Comparison of ENCODE assay signal across 11 mouse cellular contexts in genomic region chr5:118654599-118654998, GRCm38 (mm10).
DNase-seq lines count a peak whose midpoint lies in the region; ATAC-seq and TF ChIP-seq lines count a peak whose summit lies in the region.
"Had no signal": no experiment of that assay in that cellular context is flagged by ENCODE, and none has a peak within 500 bp of the region (broad histone marks: within the 10 kb centered on the region; RNA-seq: fewer than 3 reads in every experiment).

No protein-coding gene starts in this region.

- ATAC-seq in embryonic facial prominence, embryonic 13.5 days (ENCODE audit: insufficient number of reproducible peaks, insufficient read depth, low FRiP score, low TSS enrichment, low read depth) = no peak
- 0 out of 2 replicates have a peak, but pooled peaks have one; percentile 35 for ATAC-seq in hindbrain, embryonic 12.5 days (ENCODE audit: low FRiP score)
- ATAC-seq in hindbrain, embryonic 11.5 days (ENCODE audit: low FRiP score) = no peak
- no peak for ATAC-seq in hindbrain, embryonic 15.5 days (ENCODE audit: low FRiP score, low read depth)
- ATAC-seq in midbrain, embryonic 13.5 days = peak; percentile 48; the same call in 1 of the 2 replicates
- ATAC-seq: liver, postnatal 0 days had no signal

- 74% methylated on average over 11 of the region's 11 CpGs for WGBS in embryonic facial prominence, embryonic 13.5 days
- 81% methylated on average over 11 of the region's 11 CpGs for WGBS in embryonic facial prominence, embryonic 10.5 days
- WGBS in hindbrain, embryonic 12.5 days = 73% methylated on average over 11 of the region's 11 CpGs
- WGBS in hindbrain, embryonic 11.5 days = 69% methylated on average over 11 of the region's 11 CpGs
- 66% methylated on average over 11 of the region's 11 CpGs for WGBS in hindbrain, embryonic 15.5 days
- WGBS in midbrain, embryonic 13.5 days = 72% methylated on average over 11 of the region's 11 CpGs
- 81% methylated on average over 11 of the region's 11 CpGs for WGBS in kidney, adult 2 months

- H3K4me1 ChIP-seq in embryonic facial prominence, embryonic 13.5 days = peaks cover 44% of the 10 kb centered on the region
- H3K4me1 ChIP-seq in embryonic facial prominence, embryonic 10.5 days = peaks cover 38% of the 10 kb centered on the region
- peaks cover 17% of the 10 kb centered on the region for H3K4me1 ChIP-seq in hindbrain, embryonic 12.5 days
- no peaks in the 10 kb centered on the region for H3K4me1 ChIP-seq in hindbrain, embryonic 11.5 days (replicated peaks; ENCODE audit: control insufficient read depth, insufficient read depth, low read length)
- peaks cover 47% of the 10 kb centered on the region for H3K4me1 ChIP-seq in hindbrain, embryonic 15.5 days (replicated peaks)
- H3K4me1 ChIP-seq in midbrain, embryonic 13.5 days (replicated peaks) = peaks cover 51% of the 10 kb centered on the region
- peaks cover 14% of the 10 kb centered on the region; the same call in 1 of the 2 replicates for H3K4me1 ChIP-seq in kidney, adult 2 months (ENCODE audit: control insufficient read depth, insufficient read depth, low read length)

- TF ChIP-seq CTCF in kidney, adult 2 months (conservative IDR thresholded peaks at IDR 0.05; ENCODE audit: insufficient read depth, insufficient read length, low read depth, low read length) = no peak

- H3K36me3 ChIP-seq in embryonic facial prominence, embryonic 13.5 days = no peaks in the 10 kb centered on the region
- no peaks in the 10 kb centered on the region for H3K36me3 ChIP-seq in embryonic facial prominence, embryonic 10.5 days (replicated peaks)
- no peaks in the 10 kb centered on the region for H3K36me3 ChIP-seq in hindbrain, embryonic 12.5 days
- no peaks in the 10 kb centered on the region for H3K36me3 ChIP-seq in hindbrain, embryonic 11.5 days (ENCODE audit: control insufficient read depth, insufficient read depth, low read length)
- no peaks in the 10 kb centered on the region for H3K36me3 ChIP-seq in hindbrain, embryonic 15.5 days
- H3K36me3 ChIP-seq in midbrain, embryonic 13.5 days = no peaks in the 10 kb centered on the region
- H3K36me3 ChIP-seq in kidney, adult 2 months (ENCODE audit: control insufficient read depth, insufficient read depth, low read length) = no peaks in the 10 kb centered on the region
- H3K36me3 ChIP-seq: heart, embryonic 10.5 days had no signal

- H3K4me3 ChIP-seq in embryonic facial prominence, embryonic 13.5 days = no peak overlapping the region
- H3K4me3 ChIP-seq in embryonic facial prominence, embryonic 10.5 days = no peak overlapping the region
- H3K4me3 ChIP-seq in hindbrain, embryonic 12.5 days = no peak overlapping the region
- H3K4me3 ChIP-seq in hindbrain, embryonic 11.5 days (ENCODE audit: low read depth, low read length) = no peak overlapping the region
- H3K4me3 ChIP-seq in hindbrain, embryonic 15.5 days = no peak overlapping the region
- H3K4me3 ChIP-seq in midbrain, embryonic 13.5 days (replicated peaks) = no peak overlapping the region
- no peak overlapping the region for H3K4me3 ChIP-seq in kidney, adult 2 months (ENCODE audit: insufficient read depth, low read depth, low read length)
- H3K4me3 ChIP-seq: heart, embryonic 10.5 days had no signal

- no peak overlapping the region for H3K9ac ChIP-seq in embryonic facial prominence, embryonic 13.5 days
- 0 out of 2 replicates have a peak overlapping the region, but pooled peaks have one; percentile 8 for H3K9ac ChIP-seq in hindbrain, embryonic 12.5 days
- H3K9ac ChIP-seq in hindbrain, embryonic 11.5 days (ENCODE audit: low read depth, low read length) = no peak overlapping the region
- H3K9ac ChIP-seq in hindbrain, embryonic 15.5 days = no peak overlapping the region
- 0 out of 2 replicates have a peak overlapping the region, but pooled peaks have one; percentile 36 for H3K9ac ChIP-seq in midbrain, embryonic 13.5 days (replicated peaks)
- H3K9ac ChIP-seq: liver, postnatal 0 days had no signal

- H3K4me2 ChIP-seq in embryonic facial prominence, embryonic 13.5 days = no peak overlapping the region
- no peak overlapping the region for H3K4me2 ChIP-seq in hindbrain, embryonic 12.5 days (replicated peaks)
- no peak overlapping the region for H3K4me2 ChIP-seq in hindbrain, embryonic 11.5 days (replicated peaks; ENCODE audit: low read depth, low read length)
- H3K4me2 ChIP-seq in hindbrain, embryonic 15.5 days = no peak overlapping the region
- no peak overlapping the region for H3K4me2 ChIP-seq in midbrain, embryonic 13.5 days (replicated peaks)

- no peak for TF ChIP-seq POLR2A in kidney, adult 2 months (IDR thresholded peaks at IDR 0.05; ENCODE audit: low read depth, low read length)

- H3K9me3 ChIP-seq in embryonic facial prominence, embryonic 13.5 days = no peaks in the 10 kb centered on the region
- H3K9me3 ChIP-seq in embryonic facial prominence, embryonic 10.5 days = no peaks in the 10 kb centered on the region
- no peaks in the 10 kb centered on the region for H3K9me3 ChIP-seq in hindbrain, embryonic 12.5 days (replicated peaks)
- no peaks in the 10 kb centered on the region for H3K9me3 ChIP-seq in hindbrain, embryonic 11.5 days (ENCODE audit: control insufficient read depth, low read length)
- H3K9me3 ChIP-seq in hindbrain, embryonic 15.5 days = no peaks in the 10 kb centered on the region
- H3K9me3 ChIP-seq in midbrain, embryonic 13.5 days = no peaks in the 10 kb centered on the region
- H3K9me3 ChIP-seq: heart, embryonic 10.5 days had no signal

- H3K27ac ChIP-seq in embryonic facial prominence, embryonic 13.5 days = peak overlapping the region; percentile 28; the same call in 1 of the 2 replicates
- H3K27ac ChIP-seq in embryonic facial prominence, embryonic 10.5 days (replicated peaks) = no peak overlapping the region
- peak overlapping the region; percentile 49 for H3K27ac ChIP-seq in hindbrain, embryonic 12.5 days
- H3K27ac ChIP-seq in hindbrain, embryonic 11.5 days (ENCODE audit: low read depth, low read length) = no peak overlapping the region
- peak overlapping the region; percentile 59; the same call in 1 of the 2 replicates for H3K27ac ChIP-seq in hindbrain, embryonic 15.5 days (replicated peaks)
- H3K27ac ChIP-seq in midbrain, embryonic 13.5 days = peak overlapping the region; percentile 72
- H3K27ac ChIP-seq in kidney, adult 2 months (ENCODE audit: insufficient read depth, low read depth, low read length) = no peak overlapping the region
- H3K27ac ChIP-seq: heart, embryonic 10.5 days had no signal

- DNase-seq in embryonic facial prominence, embryonic 10.5 days (ENCODE audit: low spot score) = no peak
- no peak for DNase-seq in hindbrain, embryonic 11.5 days (ENCODE audit: low spot score)
- DNase-seq in kidney, adult 2 months = no peak
- no peak for DNase-seq in kidney, postnatal 36 days
- DNase-seq: adrenal gland, adult 2 months; liver, postnatal 0 days had no signal

- H3K27me3 ChIP-seq in embryonic facial prominence, embryonic 13.5 days = no peaks in the 10 kb centered on the region
- no peaks in the 10 kb centered on the region for H3K27me3 ChIP-seq in embryonic facial prominence, embryonic 10.5 days (replicated peaks; ENCODE audit: low read depth, poor library complexity, severe bottlenecking)
- no peaks in the 10 kb centered on the region for H3K27me3 ChIP-seq in hindbrain, embryonic 12.5 days
- H3K27me3 ChIP-seq in hindbrain, embryonic 11.5 days (ENCODE audit: control insufficient read depth, insufficient read depth, low read length) = no peaks in the 10 kb centered on the region
- no peaks in the 10 kb centered on the region for H3K27me3 ChIP-seq in hindbrain, embryonic 15.5 days
- no peaks in the 10 kb centered on the region for H3K27me3 ChIP-seq in midbrain, embryonic 13.5 days
- H3K27me3 ChIP-seq in kidney, adult 2 months (replicated peaks; ENCODE audit: control insufficient read depth, insufficient read depth, low read length) = no peaks in the 10 kb centered on the region

Comparison
In these comparisons a context has a peak if more than half of its experiments do, and no peak if none do; other contexts are left out.
1. ATAC-seq: peak in hindbrain, embryonic 12.5 days (single experiment) and midbrain, embryonic 13.5 days (single experiment); none in embryonic facial prominence, embryonic 13.5 days (single experiment), hindbrain, embryonic 11.5 days (single experiment) and hindbrain, embryonic 15.5 days (single experiment).
2. H3K27ac ChIP-seq: peak in embryonic facial prominence, embryonic 13.5 days (single experiment), hindbrain, embryonic 12.5 days (single experiment), hindbrain, embryonic 15.5 days (single experiment) and midbrain, embryonic 13.5 days (single experiment); none in embryonic facial prominence, embryonic 10.5 days (single experiment), hindbrain, embryonic 11.5 days (single experiment) and kidney, adult 2 months (single experiment).
3. H3K9ac ChIP-seq: peak in hindbrain, embryonic 12.5 days (single experiment) and midbrain, embryonic 13.5 days (single experiment); none in embryonic facial prominence, embryonic 13.5 days (single experiment), hindbrain, embryonic 11.5 days (single experiment) and hindbrain, embryonic 15.5 days (single experiment).